Mouse (Mus musculus) myocyte (in vitro differentiated cells): ENCODE data around the gene 4430402I18Rik. TPM values are rescaled to one million over a fixed set of nuclear protein-coding genes. Genes with fewer than 3 reads are reported as not detected.

Experiments
- H3K27me3 ChIP-seq: one replicate; pipeline ENCODE4 v1.6.1; 2011; ENCODE audit not compliant: control insufficient read depth, insufficient read depth, insufficient read length
- H3K36me3 ChIP-seq: one replicate; pipeline ENCODE4 v1.6.1; 2011; ENCODE audit not compliant: control insufficient read depth, insufficient read depth
- H3K4me2 ChIP-seq: one replicate; pipeline ENCODE4 v1.6.1; 2011; ENCODE audit warnings: low read depth, control low read depth
- H3K4me3 ChIP-seq: one replicate; pipeline ENCODE4 v1.5.1; 2011; ENCODE audit warnings: mild to moderate bottlenecking, control low read depth, moderate library complexity
- H3K79me2 ChIP-seq: one replicate; pipeline ENCODE4 v1.6.1; 2011; ENCODE audit not compliant: control insufficient read depth, insufficient read depth
- H3ac ChIP-seq: one replicate; pipeline ENCODE4 v1.6.1; 2011; ENCODE audit not compliant: control insufficient read depth, insufficient read length
- CEBPB ChIP-seq: IDR thresholded peaks from 2 replicates; pipeline ENCODE4 v1.6.1; 2011; ENCODE audit warnings: mild to moderate bottlenecking, moderate library complexity; ENCODE audit not compliant: poor library complexity, insufficient read depth, severe bottlenecking
- E2F4 ChIP-seq: IDR thresholded peaks from one replicate; pipeline ENCODE4 v1.6.1; 2011; ENCODE audit warnings: mild to moderate bottlenecking, control low read depth, moderate library complexity; ENCODE audit not compliant: insufficient read depth
- MAX ChIP-seq: IDR thresholded peaks from one replicate; pipeline ENCODE4 v1.6.1; 2011; ENCODE audit warnings: low read depth, mild to moderate bottlenecking, control low read depth
- MYOD1 ChIP-seq, 3 experiments: IDR thresholded peaks; one replicate each; pipeline ENCODE4 v1.6.1; 2011; ENCODE audit warnings: control low read depth in 2 of 3, low read depth in 2 of 3, mild to moderate bottlenecking in 2 of 3, moderate library complexity in 1 of 3; ENCODE audit not compliant: insufficient read length in 2 of 3, control insufficient read depth in 1 of 3
- MYOG ChIP-seq, 3 experiments: IDR thresholded peaks; one replicate each; pipeline ENCODE4 v1.6.1; 2011; ENCODE audit warnings: control low read depth in 2 of 3, low read depth in 2 of 3, mild to moderate bottlenecking in 2 of 3; ENCODE audit not compliant: insufficient read length in 2 of 3, control insufficient read depth in 1 of 3, insufficient read depth in 1 of 3
- POLR2A ChIP-seq: IDR thresholded peaks from one replicate; pipeline ENCODE4 v1.6.1; 2011; ENCODE audit warnings: low read depth, mild to moderate bottlenecking, control low read depth, moderate library complexity; ENCODE audit not compliant: insufficient read length
- POLR2AphosphoS2 ChIP-seq: IDR thresholded peaks from one replicate; pipeline ENCODE4 v1.6.1; 2011; ENCODE audit warnings: low read depth, control low read depth; ENCODE audit not compliant: insufficient read length
- REST ChIP-seq: IDR thresholded peaks from one replicate; pipeline ENCODE4 v1.6.1; 2011; ENCODE audit warnings: mild to moderate bottlenecking, control low read depth, moderate library complexity; ENCODE audit not compliant: insufficient read depth, insufficient read length
- SRF ChIP-seq: IDR thresholded peaks from one replicate; pipeline ENCODE4 v1.6.1; 2011; ENCODE audit warnings: low read depth; ENCODE audit not compliant: control insufficient read depth, insufficient read length
- TCF12 ChIP-seq: IDR thresholded peaks from one replicate; pipeline ENCODE4 v1.6.1; 2011; ENCODE audit warnings: mild to moderate bottlenecking, control low read depth; ENCODE audit not compliant: poor library complexity, insufficient read depth, severe bottlenecking
- TCF3 ChIP-seq: IDR thresholded peaks from one replicate; pipeline ENCODE4 v1.6.1; 2011; ENCODE audit warnings: low read depth, control low read depth; ENCODE audit not compliant: insufficient read length
- USF1 ChIP-seq: IDR thresholded peaks from one replicate; pipeline ENCODE4 v1.6.1; 2011; ENCODE audit warnings: low read depth, mild to moderate bottlenecking, control low read depth, moderate library complexity
- polyA plus RNA-seq: library from polyadenylated mRNA; unstranded; fragments of >200 nt; fragmentation: generic; extraction: Trizol; gene quantifications from one replicate; pipeline ENCODE4 v1.2.1, GENCODE M21; 2012; ENCODE audit warnings: missing spikeins

Gene 4430402I18Rik
- polyA plus RNA-seq, 1 experiment = 0.16 TPM

DNA sequence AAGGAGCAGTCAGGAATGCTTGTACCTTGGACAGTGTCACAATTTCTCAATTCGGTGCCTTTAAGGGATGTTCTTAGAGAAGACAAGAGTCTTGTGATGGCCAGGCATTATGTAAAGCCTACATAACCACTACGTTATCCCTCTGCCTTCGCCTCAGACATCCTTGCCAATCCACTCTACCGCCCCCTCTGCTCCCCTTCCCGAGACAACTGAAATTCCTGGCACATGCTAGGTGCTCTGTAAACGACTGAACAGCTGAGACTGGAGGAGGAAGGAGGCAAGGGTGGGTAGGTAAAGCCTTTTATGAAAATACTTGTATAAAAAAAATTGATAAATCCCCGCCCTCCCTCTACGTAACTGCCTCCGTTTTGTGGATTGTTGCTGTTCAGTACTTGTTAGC is 58.9 kb downstream of the 4430402I18Rik start:
- H3K4me3 ChIP-seq = no peak overlapping the region
- peaks cover 19% of the 10 kb centered on the region for H3K27me3 ChIP-seq
- no peaks in the 10 kb centered on the region for H3K79me2 ChIP-seq
- no peak overlapping the region for H3ac ChIP-seq
- no peak overlapping the region for H3K4me2 ChIP-seq
- TF ChIP-seq SRF (no peak), TCF3 (no peak)
- no peaks in the 10 kb centered on the region for H3K36me3 ChIP-seq

DNA sequence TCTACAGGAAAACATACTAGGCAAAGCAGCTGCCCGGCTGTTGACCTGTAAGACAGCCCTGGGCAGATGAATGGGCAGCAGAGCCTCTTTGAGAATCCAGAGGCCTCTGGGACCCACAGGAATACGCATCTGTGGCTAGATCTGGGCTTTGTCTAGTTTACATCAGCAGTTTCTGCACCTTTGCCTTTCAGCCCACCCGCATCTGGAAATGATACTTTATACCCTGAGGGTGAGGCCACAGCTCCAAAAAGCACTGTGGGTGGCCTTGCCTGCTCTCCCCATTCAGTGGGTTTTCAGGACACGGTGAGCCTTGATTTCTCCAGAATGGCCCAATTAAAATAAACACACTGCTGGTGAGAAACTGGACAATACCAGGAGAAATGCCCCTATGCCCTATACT is 59.4 kb downstream of the 4430402I18Rik start:
- Histone ChIP-seq H3K27me3 (peaks cover 14% of the 10 kb centered on the region), H3K79me2 (no peaks in the 10 kb centered on the region), H3K4me2 (no peak overlapping the region), H3K4me3 (no peak overlapping the region), H3ac (no peak overlapping the region), H3K36me3 (no peaks in the 10 kb centered on the region)
- TF ChIP-seq USF1 (no peak), TCF3 (no peak), SRF (no peak)

DNA sequence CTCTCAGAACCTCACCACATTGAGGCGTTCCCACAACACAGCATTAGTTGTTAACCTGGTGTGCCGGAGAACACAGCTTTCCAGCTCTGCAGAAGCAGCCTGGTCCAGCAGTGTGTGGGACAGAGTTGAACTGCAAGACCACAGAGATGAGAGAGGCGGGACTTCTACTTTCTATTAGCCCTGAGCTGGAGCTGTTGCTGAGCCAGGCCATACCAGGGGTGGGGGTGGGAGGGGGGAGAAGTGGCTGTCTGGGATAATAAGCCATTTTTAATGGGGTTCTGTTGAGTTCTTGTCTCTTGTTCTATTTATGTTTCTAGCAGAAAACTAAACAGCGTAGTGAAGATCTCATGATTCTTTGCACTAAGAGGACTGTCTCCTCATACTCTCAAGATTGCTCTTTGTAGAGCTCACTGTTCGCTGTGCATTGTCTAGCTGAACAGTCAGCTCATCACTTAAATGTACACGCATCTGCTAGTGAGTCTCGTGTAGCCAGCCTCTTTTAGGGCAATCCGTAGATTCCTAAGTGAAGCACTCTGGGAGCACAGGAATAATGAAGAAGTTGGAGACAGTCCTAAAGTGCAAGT is 64.0 kb downstream of the 4430402I18Rik start:
- no peak overlapping the region for H3ac ChIP-seq
- peaks cover 9% of the 10 kb centered on the region for H3K27me3 ChIP-seq
- no peaks in the 10 kb centered on the region for H3K36me3 ChIP-seq
- no peaks in the 10 kb centered on the region for H3K79me2 ChIP-seq
- no peak for TF ChIP-seq SRF
- TF ChIP-seq USF1 = no peak
- TF ChIP-seq MAX = no peak
- no peak for TF ChIP-seq MYOG (IDR thresholded peaks at IDR 0.05; ENCODE audit: control insufficient read depth in 1 of 3, insufficient read depth in 1 of 3, insufficient read length in 2 of 3, low read depth in 2 of 3)
- TF ChIP-seq E2F4 = no peak
- TF ChIP-seq POLR2A = no peak
- TF ChIP-seq MYOD1 (IDR thresholded peaks at IDR 0.05; ENCODE audit: control insufficient read depth in 1 of 3, insufficient read length in 2 of 3, low read depth in 2 of 3) = no peak
- no peak for TF ChIP-seq POLR2AphosphoS2
- TF ChIP-seq REST = no peak
- no peak for TF ChIP-seq TCF3
- TF ChIP-seq CEBPB = no peak
- TF ChIP-seq TCF12 = no peak
- no peak overlapping the region for H3K4me3 ChIP-seq
- H3K4me2 ChIP-seq = no peak overlapping the region

- no peak for TF ChIP-seq E2F4
- TF ChIP-seq POLR2AphosphoS2 = no peak
- TF ChIP-seq SRF = no peak
- no peak for TF ChIP-seq POLR2A
- no peak for TF ChIP-seq CEBPB
- TF ChIP-seq MAX = no peak
- TF ChIP-seq REST = no peak
- TF ChIP-seq TCF3 = no peak
Measured at GRCm38 (mm10) chr19:28902806-28903205, 64.8 kb downstream of the 4430402I18Rik start.

GRCm38 (mm10) chr19:28902111-28902510 is 65.5 kb downstream of the 4430402I18Rik start:
- no peaks in the 10 kb centered on the region for H3K36me3 ChIP-seq
- no peak for TF ChIP-seq POLR2A
- TF ChIP-seq CEBPB = no peak
- TF ChIP-seq TCF12 = no peak
- TF ChIP-seq POLR2AphosphoS2 = no peak
- no peak for TF ChIP-seq MYOD1 (IDR thresholded peaks at IDR 0.05; ENCODE audit: control insufficient read depth in 1 of 3, insufficient read length in 2 of 3, low read depth in 2 of 3)
- no peak for TF ChIP-seq SRF
- H3K27me3 ChIP-seq = peaks cover 9% of the 10 kb centered on the region
- H3ac ChIP-seq = no peak overlapping the region
- H3K79me2 ChIP-seq = no peaks in the 10 kb centered on the region
- no peak overlapping the region for H3K4me3 ChIP-seq
- no peak overlapping the region for H3K4me2 ChIP-seq

More at GRCm38 (mm10) chr19:28902806-28903205, 64.8 kb downstream of the 4430402I18Rik start:
- no peak overlapping the region for H3K4me2 ChIP-seq
- H3K27me3 ChIP-seq = peaks cover 9% of the 10 kb centered on the region
- H3ac ChIP-seq = no peak overlapping the region
- no peaks in the 10 kb centered on the region for H3K79me2 ChIP-seq
- H3K4me3 ChIP-seq = no peak overlapping the region
- H3K36me3 ChIP-seq = no peaks in the 10 kb centered on the region
